Mouse (Mus musculus) liver, embryonic 11.5 days (tissue): Measurements from ENCODE around the gene Ambra1. TPM values are rescaled to one million over a fixed set of nuclear protein-coding genes. Genes with fewer than 3 reads are reported as not detected.
A peak's percentile ranks its signal among the peaks of the same experiment; 100 is the strongest.
"Not testable (repeated sequence)": the region's sequence is repeated elsewhere in the genome, so short reads cannot be mapped to it uniquely, and the experiment has no call there.

ENCODE experiments used
- ATAC-seq: fragments of 200-750 bp; cut with Nextera tagmentation; replicated peaks from 2 replicates; pipeline ENCODE4 v1.8.0; 2017; ENCODE audit warnings: moderate number of reproducible peaks, mild to moderate bottlenecking, moderate TSS enrichment, moderate library complexity; ENCODE audit not compliant: low FRiP score
- DNase-seq: peaks from one replicate; pipeline ENCODE4 v3.0.0-alpha.2; 2017; ENCODE audit warnings: low spot score
- H3K27ac ChIP-seq: fragments of 300-500 bp; sonication (generic); 2 replicates; pipeline ENCODE4 v1.5.1; 2014; ENCODE audit warnings: mild to moderate bottlenecking, low read depth, low read length, control low read depth
- H3K27me3 ChIP-seq: fragments of 300-500 bp; sonication (generic); replicated peaks from 2 replicates; pipeline ENCODE4 v1.6.1; 2014; ENCODE audit warnings: low read length, mixed read lengths; ENCODE audit not compliant: control insufficient read depth, insufficient read depth
- H3K36me3 ChIP-seq: fragments of 300-500 bp; sonication (generic); 2 replicates; pipeline ENCODE4 v1.6.1; 2014; ENCODE audit warnings: mild to moderate bottlenecking, low read length, moderate library complexity, mixed read lengths; ENCODE audit not compliant: control insufficient read depth, insufficient read depth
- H3K4me1 ChIP-seq: fragments of 300-500 bp; sonication (generic); replicated peaks from 2 replicates; pipeline ENCODE4 v1.6.1; 2014; ENCODE audit warnings: low read length, mixed read lengths; ENCODE audit not compliant: control insufficient read depth, insufficient read depth
- H3K4me2 ChIP-seq: fragments of 300-500 bp; sonication (generic); 2 replicates; pipeline ENCODE4 v1.6.1; 2014; ENCODE audit warnings: mild to moderate bottlenecking, control low read depth, moderate library complexity
- H3K4me3 ChIP-seq: fragments of 300-500 bp; sonication (generic); 2 replicates; pipeline ENCODE4 v1.5.1; 2014; ENCODE audit warnings: low read depth, low read length, control low read depth
- H3K9ac ChIP-seq: fragments of 300-500 bp; sonication (generic); 2 replicates; pipeline ENCODE4 v1.6.1; 2014; ENCODE audit warnings: low read depth, low read length, control low read depth
- H3K9me3 ChIP-seq: fragments of 300-500 bp; sonication (generic); 2 replicates; pipeline ENCODE4 v1.6.1; 2016; ENCODE audit warnings: low read length, inconsistent platforms, mixed read lengths; ENCODE audit not compliant: control insufficient read depth
- WGBS: fragments of 180-500 bp; shearing (Covaris S2); extraction: QIAGEN DNeasy Blood & Tissue Kit; methylation state at CpG from one replicate; pipeline ENCODE4 v1.1.7; 2014; 5-methylcytosine and 5-hydroxymethylcytosine counted together
- polyA plus RNA-seq: library from polyadenylated mRNA; unstranded; fragments of >200 nt; fragmentation: Nextera tagmentation; extraction: Ambion mirVana; gene quantifications from 2 replicates; pipeline ENCODE4 v1.2.1, GENCODE M21; 2014

The Ambra1 gene
- polyA plus RNA-seq, 1 experiment from 2014 or later, result 14.0 TPM

DNA sequence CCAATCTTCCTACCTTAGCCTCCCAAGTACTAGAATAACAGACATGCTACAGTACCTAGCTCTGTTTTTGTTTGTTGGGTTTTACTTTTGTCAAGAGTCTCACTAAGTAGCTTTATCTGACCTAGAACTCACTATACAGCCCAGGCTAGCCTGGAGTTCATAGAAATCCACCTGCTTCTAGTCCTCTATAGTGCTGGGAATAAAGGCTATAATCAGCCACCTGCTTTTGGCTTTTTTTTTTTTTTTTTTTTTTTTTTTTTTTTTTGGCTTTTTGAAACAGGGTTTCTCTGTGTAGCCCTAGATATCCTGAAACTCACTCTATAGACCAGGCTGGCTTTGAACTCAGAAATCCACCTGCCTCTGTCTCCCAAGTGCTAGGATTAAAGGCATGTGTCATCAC, 6.0 kb upstream of the Ambra1 start:
- Histone ChIP-seq H3K9me3 (no peaks in the 10 kb centered on the region), H3K36me3 (peaks cover 3% of the 10 kb centered on the region; the same call in 1 of the 2 replicates), H3K4me1 (peaks cover 3% of the 10 kb centered on the region), H3K27me3 (no peaks in the 10 kb centered on the region), H3K4me3 (no peak overlapping the region), H3K4me2 (no peak overlapping the region), H3K9ac (no peak overlapping the region), H3K27ac (no peak overlapping the region)
- DNase-seq, result no peak
- no peak for ATAC-seq

DNA sequence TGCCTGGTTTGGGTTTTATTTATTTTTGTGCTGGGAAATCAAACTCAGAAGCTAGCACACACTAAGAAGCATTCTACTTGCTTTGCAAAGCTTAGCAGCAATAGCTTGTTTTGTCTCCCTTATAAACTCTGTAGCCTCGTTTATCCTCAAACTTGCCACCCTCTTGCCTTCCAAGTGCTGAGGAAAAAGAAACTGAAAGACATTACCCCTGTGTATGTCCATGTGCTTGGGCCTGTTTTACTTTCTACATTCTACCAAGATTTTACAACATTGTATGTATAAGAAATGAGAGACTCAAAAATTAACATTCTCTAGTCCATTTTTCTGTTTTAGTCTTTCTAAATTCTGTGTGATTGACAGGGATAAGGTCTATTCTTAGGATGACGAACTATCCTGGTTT, 5.2 kb upstream of the Ambra1 start:
- 60% methylated on average over 2 of the region's 2 CpGs for WGBS
- no peaks in the 10 kb centered on the region for H3K27me3 ChIP-seq
- H3K4me1 ChIP-seq, result peaks cover 3% of the 10 kb centered on the region
- peaks cover 3% of the 10 kb centered on the region; the same call in 1 of the 2 replicates for H3K36me3 ChIP-seq
- ATAC-seq, result no peak
- H3K9me3 ChIP-seq, result no peaks in the 10 kb centered on the region
- H3K4me3 ChIP-seq, result no peak overlapping the region
- H3K27ac ChIP-seq, result peak overlapping the region; percentile 44; the same call in 1 of the 2 replicates
- no peak overlapping the region for H3K9ac ChIP-seq
- DNase-seq, result no peak
- H3K4me2 ChIP-seq, result peak overlapping the region; percentile 40

DNA sequence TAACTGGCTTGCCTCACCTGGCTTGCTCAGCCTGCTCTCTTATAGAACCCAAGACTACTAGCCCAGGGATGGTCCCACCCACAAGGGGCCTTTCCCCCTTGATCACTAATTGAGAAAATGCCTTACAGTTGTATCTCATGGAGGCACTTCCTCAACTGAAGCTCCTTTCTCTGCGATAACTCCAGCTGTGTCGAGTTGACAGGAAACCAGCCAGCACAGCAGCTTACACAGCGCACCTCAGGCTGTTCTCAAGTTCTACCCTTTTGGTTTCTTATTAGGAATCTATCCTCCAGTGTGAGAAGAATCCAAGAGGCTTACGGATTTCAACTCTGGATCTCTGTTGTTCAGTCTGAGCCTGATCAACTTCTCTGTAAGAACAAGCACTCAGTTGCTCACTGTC, 4.5 kb upstream of the Ambra1 start:
- H3K27ac ChIP-seq, result peak overlapping the region; percentile 64
- not testable (repeated sequence) for H3K4me1 ChIP-seq, H3K4me3 ChIP-seq, H3K27me3 ChIP-seq, DNase-seq, H3K36me3 ChIP-seq, H3K9me3 ChIP-seq
- H3K4me2 ChIP-seq, result peak overlapping the region; percentile 35
- H3K9ac ChIP-seq, result peak overlapping the region; percentile 40; the same call in 1 of the 2 replicates
- 37% methylated on average over 4 of the region's 4 CpGs for WGBS
- peak; percentile 71 for ATAC-seq

DNA sequence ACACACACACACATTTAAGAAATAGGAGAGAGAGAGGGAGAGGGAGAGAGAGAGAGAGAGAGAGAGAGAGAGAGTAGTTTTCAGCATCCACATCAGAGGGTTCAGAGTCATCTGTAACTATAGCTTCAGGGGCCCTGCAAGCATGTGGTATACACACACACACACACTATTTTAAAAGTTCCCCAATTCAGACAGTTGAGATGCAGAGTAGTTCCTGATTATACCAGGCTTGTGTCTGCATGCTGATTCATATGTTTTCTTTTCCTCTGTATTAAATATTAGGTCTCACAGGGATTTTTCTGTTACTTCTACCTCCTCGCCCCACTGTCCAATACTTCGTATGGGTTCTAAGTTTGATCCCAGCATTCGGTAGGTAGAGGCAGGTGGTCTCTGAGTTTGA, 2.9 kb upstream of the Ambra1 start:
- Histone ChIP-seq H3K9ac (no peak overlapping the region), H3K27ac (no peak overlapping the region), H3K9me3 (no peaks in the 10 kb centered on the region), H3K27me3 (no peaks in the 10 kb centered on the region), H3K4me3 (no peak overlapping the region), H3K4me2 (no peak overlapping the region), H3K36me3 (no peaks in the 10 kb centered on the region), H3K4me1 (peaks cover 3% of the 10 kb centered on the region)
- WGBS, result 89% methylated on average over 3 of the region's 3 CpGs
- no peak for DNase-seq
- no peak for ATAC-seq

DNA sequence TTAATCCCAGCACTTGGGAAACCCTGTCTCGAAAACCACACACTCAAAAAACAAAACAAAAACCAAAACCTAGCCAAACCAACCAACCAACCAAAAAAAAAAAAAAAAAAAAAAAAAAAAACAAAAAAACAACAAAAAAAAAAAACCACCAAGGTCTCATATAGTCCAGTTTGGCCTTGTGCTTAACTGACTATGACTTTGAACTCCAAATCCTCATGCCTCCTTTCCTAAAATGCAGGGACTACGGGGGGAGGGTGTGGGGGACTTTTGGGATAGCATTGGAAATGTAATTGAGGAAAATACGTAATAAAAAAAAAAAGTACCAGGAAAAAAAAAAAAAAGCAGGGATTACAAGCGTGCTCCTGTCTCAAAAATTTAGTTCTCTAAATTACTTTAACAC, 363 bp upstream of the Ambra1 start:
- H3K9me3 ChIP-seq, result no peaks in the 10 kb centered on the region
- no peak for DNase-seq
- H3K27ac ChIP-seq, result no peak overlapping the region
- H3K36me3 ChIP-seq, result no peaks in the 10 kb centered on the region
- no peaks in the 10 kb centered on the region for H3K27me3 ChIP-seq
- H3K4me2 ChIP-seq, result peak overlapping the region; percentile 69
- H3K4me1 ChIP-seq, result peaks cover 2% of the 10 kb centered on the region
- no peak for ATAC-seq
- H3K9ac ChIP-seq, result peak overlapping the region; percentile 93
- H3K4me3 ChIP-seq, result peak overlapping the region; percentile 98
- WGBS, result 17% methylated on average over 4 of the region's 4 CpGs

DNA sequence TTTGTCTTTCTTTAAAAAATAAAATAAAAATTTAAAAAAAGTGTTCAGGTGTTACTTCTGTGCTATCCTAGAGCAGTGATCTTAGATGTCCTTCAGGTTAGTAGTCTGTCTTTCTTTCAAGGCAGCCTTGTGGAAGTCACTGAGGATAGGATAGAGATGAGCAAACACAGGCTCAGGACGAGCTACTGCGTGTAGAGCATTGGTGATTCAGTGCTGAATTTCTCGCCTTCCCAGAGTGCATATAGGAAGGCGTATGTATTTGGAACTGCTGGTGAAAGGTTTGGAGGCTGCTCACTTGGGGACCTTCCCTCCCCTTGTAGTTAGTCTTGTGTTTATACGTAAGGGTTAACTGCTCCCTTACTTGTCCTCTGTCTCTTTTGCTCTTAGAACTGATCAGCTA, 5.3 kb downstream of the Ambra1 start:
- WGBS, result 85% methylated on average over 5 of the region's 5 CpGs
- ATAC-seq (no peak), DNase-seq (no peak)
- Histone ChIP-seq H3K4me3 (no peak overlapping the region), H3K9ac (no peak overlapping the region), H3K27ac (no peak overlapping the region), H3K27me3 (no peaks in the 10 kb centered on the region), H3K36me3 (no peaks in the 10 kb centered on the region), H3K4me1 (no peaks in the 10 kb centered on the region), H3K9me3 (no peaks in the 10 kb centered on the region), H3K4me2 (no peak overlapping the region)

DNA sequence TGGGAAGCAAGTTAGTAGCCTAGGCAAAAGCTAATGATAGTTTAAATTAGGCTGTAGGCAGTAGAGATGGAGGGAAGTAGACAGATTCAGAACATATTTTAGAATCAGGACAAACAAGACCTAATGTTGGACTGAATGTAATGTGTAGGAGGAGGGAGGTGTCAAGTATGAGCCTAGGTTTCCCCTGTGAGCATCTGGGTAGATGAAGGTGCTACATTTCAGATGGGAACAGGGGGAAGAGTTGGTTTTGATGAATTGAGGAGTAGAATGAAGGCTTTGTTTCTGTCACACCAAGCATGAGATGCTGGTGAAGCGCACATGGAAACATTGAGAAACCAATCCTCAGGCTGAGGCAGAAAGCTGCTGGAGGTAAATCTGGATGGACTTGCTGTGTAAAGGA, 9.7 kb downstream of the Ambra1 start:
- H3K9me3 ChIP-seq, result no peaks in the 10 kb centered on the region
- DNase-seq, result no peak
- WGBS, result 98% methylated on average over 1 of the region's 1 CpGs
- H3K4me3 ChIP-seq, result no peak overlapping the region
- H3K27me3 ChIP-seq, result no peaks in the 10 kb centered on the region
- no peaks in the 10 kb centered on the region for H3K36me3 ChIP-seq
- no peak overlapping the region for H3K4me2 ChIP-seq
- no peak for ATAC-seq
- no peak overlapping the region for H3K9ac ChIP-seq
- no peak overlapping the region for H3K27ac ChIP-seq
- H3K4me1 ChIP-seq, result no peaks in the 10 kb centered on the region

DNA sequence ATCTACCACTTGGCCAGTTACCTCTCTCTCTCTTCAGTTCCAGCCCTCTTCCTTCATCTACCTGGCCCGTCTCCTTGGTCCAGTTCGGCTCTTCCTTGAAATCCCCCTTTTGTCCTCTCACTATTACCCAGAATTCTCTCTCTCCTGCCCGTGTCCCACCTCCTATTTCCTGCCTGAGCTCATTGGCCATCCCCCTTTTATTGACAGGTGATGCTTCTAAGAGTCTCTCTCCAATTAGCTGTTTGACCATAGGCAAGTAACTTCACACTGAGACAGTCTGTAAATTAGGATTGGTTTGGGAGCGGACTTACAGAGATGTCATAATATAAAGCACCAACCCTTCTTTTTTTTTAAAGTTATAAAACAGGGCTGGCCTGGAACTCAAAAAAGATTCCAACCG, 14.8 kb downstream of the Ambra1 start:
- H3K4me2 ChIP-seq, result no peak overlapping the region
- no peak overlapping the region for H3K27ac ChIP-seq
- DNase-seq (no peak), ATAC-seq (no peak)
- no peaks in the 10 kb centered on the region for H3K9me3 ChIP-seq
- no peak overlapping the region for H3K9ac ChIP-seq
- WGBS, result 85% methylated on average over 5 of the region's 5 CpGs
- no peaks in the 10 kb centered on the region for H3K27me3 ChIP-seq
- H3K36me3 ChIP-seq, result no peaks in the 10 kb centered on the region
- H3K4me1 ChIP-seq, result no peaks in the 10 kb centered on the region
- H3K4me3 ChIP-seq, result no peak overlapping the region

DNA sequence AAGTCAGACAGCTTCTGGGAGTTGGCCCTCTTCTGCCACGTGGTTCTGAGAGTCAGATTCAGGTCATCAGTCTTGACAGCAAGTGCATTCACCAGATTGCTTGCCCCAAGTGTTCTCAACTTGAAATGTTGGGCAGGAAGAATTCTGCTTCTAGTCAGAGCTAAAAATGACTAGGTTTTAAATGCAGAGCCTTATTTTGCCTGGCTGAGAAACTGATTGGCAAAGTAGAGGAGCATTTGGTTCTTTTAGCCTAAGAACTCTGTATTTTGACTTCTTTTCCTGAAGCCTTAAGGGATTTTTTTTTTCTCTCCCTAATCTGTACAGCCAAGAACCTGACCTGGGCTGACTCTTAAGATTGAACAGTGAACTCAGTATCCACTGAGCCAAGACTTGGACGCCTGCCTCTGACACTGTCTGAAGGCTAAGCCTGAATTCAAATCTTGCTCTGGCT, 19.9 kb downstream of the Ambra1 start:
- Histone ChIP-seq H3K9ac (no peak overlapping the region), H3K4me2 (no peak overlapping the region), H3K4me1 (no peaks in the 10 kb centered on the region), H3K27me3 (no peaks in the 10 kb centered on the region), H3K4me3 (no peak overlapping the region), H3K27ac (no peak overlapping the region), H3K36me3 (no peaks in the 10 kb centered on the region), H3K9me3 (no peaks in the 10 kb centered on the region)
- 61% methylated on average over 2 of the region's 2 CpGs for WGBS
- DNase-seq, result no peak
- ATAC-seq, result no peak
